Comparison of ENCODE assay signal across 15 mouse cellular contexts in genomic region chr16:43510516-43510915, GRCm38 (mm10).
DNase-seq lines count a peak whose midpoint lies in the region; ATAC-seq and TF ChIP-seq lines count a peak whose summit lies in the region.
"Had no signal": no experiment of that assay in that cellular context is flagged by ENCODE, and none has a peak within 500 bp of the region (broad histone marks: within the 10 kb centered on the region; RNA-seq: fewer than 3 reads in every experiment).

No protein-coding gene starts in this region.

- 45% methylated on average over 5 of the region's 5 CpGs for WGBS in cerebellum, adult 2 months
- WGBS in hindbrain, embryonic 14.5 days, result 69% methylated on average over 5 of the region's 5 CpGs
- WGBS in hindbrain, embryonic 12.5 days, result 63% methylated on average over 5 of the region's 5 CpGs
- WGBS in forebrain, embryonic 15.5 days, result 34% methylated on average over 5 of the region's 5 CpGs
- WGBS in neural tube, embryonic 14.5 days, result 56% methylated on average over 5 of the region's 5 CpGs

- H3K36me3 ChIP-seq in hindbrain, embryonic 14.5 days (replicated peaks; ENCODE audit: control insufficient read depth, insufficient read depth), result no peaks in the 10 kb centered on the region
- H3K36me3 ChIP-seq in hindbrain, embryonic 12.5 days, result no peaks in the 10 kb centered on the region
- H3K36me3 ChIP-seq in forebrain, embryonic 15.5 days, result no peaks in the 10 kb centered on the region
- no peaks in the 10 kb centered on the region for H3K36me3 ChIP-seq in neural tube, embryonic 14.5 days (ENCODE audit: control insufficient read depth, insufficient read depth, low read length)

- H3K4me1 ChIP-seq in cerebellum, adult 2 months (ENCODE audit: control insufficient read depth, insufficient read depth, low read length), result peaks cover 3% of the 10 kb centered on the region; the same call in 1 of the 2 replicates
- H3K4me1 ChIP-seq in hindbrain, embryonic 14.5 days (replicated peaks; ENCODE audit: control insufficient read depth, insufficient read depth, low read length), result peaks cover 41% of the 10 kb centered on the region
- peaks cover 37% of the 10 kb centered on the region for H3K4me1 ChIP-seq in hindbrain, embryonic 12.5 days
- H3K4me1 ChIP-seq in forebrain, embryonic 15.5 days, result peaks cover 66% of the 10 kb centered on the region
- H3K4me1 ChIP-seq in neural tube, embryonic 14.5 days (ENCODE audit: control insufficient read depth, insufficient read depth, low read length), result peaks cover 11% of the 10 kb centered on the region; the same call in 1 of the 2 replicates

- no peaks in the 10 kb centered on the region for H3K27me3 ChIP-seq in cerebellum, adult 2 months (ENCODE audit: control insufficient read depth, insufficient read depth, low read length)
- no peaks in the 10 kb centered on the region for H3K27me3 ChIP-seq in hindbrain, embryonic 14.5 days (ENCODE audit: control insufficient read depth, insufficient read depth, low read length)
- H3K27me3 ChIP-seq in hindbrain, embryonic 12.5 days, result no peaks in the 10 kb centered on the region
- H3K27me3 ChIP-seq in forebrain, embryonic 15.5 days, result no peaks in the 10 kb centered on the region
- no peaks in the 10 kb centered on the region for H3K27me3 ChIP-seq in neural tube, embryonic 14.5 days (ENCODE audit: control insufficient read depth, insufficient read depth, low read length)

- no peaks in the 10 kb centered on the region for H3K9me3 ChIP-seq in hindbrain, embryonic 14.5 days (ENCODE audit: control insufficient read depth, low read length)
- H3K9me3 ChIP-seq in hindbrain, embryonic 12.5 days (replicated peaks), result no peaks in the 10 kb centered on the region
- H3K9me3 ChIP-seq in forebrain, embryonic 15.5 days, result no peaks in the 10 kb centered on the region
- no peaks in the 10 kb centered on the region for H3K9me3 ChIP-seq in neural tube, embryonic 14.5 days (ENCODE audit: control insufficient read depth, low read length)

- peak overlapping the region; percentile 39 for H3K4me2 ChIP-seq in hindbrain, embryonic 14.5 days (replicated peaks)
- no peak overlapping the region; the same call in 1 of the 2 replicates for H3K4me2 ChIP-seq in hindbrain, embryonic 12.5 days (replicated peaks)
- peak overlapping the region; percentile 44 for H3K4me2 ChIP-seq in forebrain, embryonic 15.5 days (replicated peaks)
- peak overlapping the region; percentile 3; the same call in 1 of the 2 replicates for H3K4me2 ChIP-seq in neural tube, embryonic 14.5 days (ENCODE audit: low read depth, low read length)
- H3K4me2 ChIP-seq: liver, embryonic 11.5 days had no signal

- H3K9ac ChIP-seq in hindbrain, embryonic 14.5 days, result no peak overlapping the region
- no peak overlapping the region for H3K9ac ChIP-seq in hindbrain, embryonic 12.5 days
- H3K9ac ChIP-seq in forebrain, embryonic 15.5 days (replicated peaks), result peak overlapping the region; percentile 49
- no peak overlapping the region for H3K9ac ChIP-seq in neural tube, embryonic 14.5 days (replicated peaks; ENCODE audit: low read depth, low read length)

- no peak for ATAC-seq in hindbrain, embryonic 14.5 days (ENCODE audit: low FRiP score)
- no peak for ATAC-seq in hindbrain, embryonic 12.5 days (ENCODE audit: low FRiP score)
- peak; percentile 55 for ATAC-seq in forebrain, embryonic 15.5 days (replicated peaks)
- no peak for ATAC-seq in neural tube, embryonic 14.5 days (ENCODE audit: low read depth)
- no peak for ATAC-seq in granulocyte monocyte progenitor cell, adult 5-6 weeks (replicated peaks; ENCODE audit: poor library complexity, severe bottlenecking)
- ATAC-seq: intestine, postnatal 0 days had no signal

- TF ChIP-seq POLR2A in cerebellum, adult 2 months (IDR thresholded peaks at IDR 0.05; ENCODE audit: borderline replicate concordance, insufficient read depth, low read length), result no peak

- peak overlapping the region; percentile 12 for H3K4me3 ChIP-seq in cerebellum, adult 2 months (replicated peaks; ENCODE audit: insufficient read depth, low read depth, low read length)
- H3K4me3 ChIP-seq in hindbrain, embryonic 14.5 days (replicated peaks; ENCODE audit: low read length), result no peak overlapping the region
- H3K4me3 ChIP-seq in hindbrain, embryonic 12.5 days, result no peak overlapping the region
- peak overlapping the region; percentile 29 for H3K4me3 ChIP-seq in forebrain, embryonic 15.5 days
- H3K4me3 ChIP-seq in neural tube, embryonic 14.5 days (ENCODE audit: low read depth, low read length), result no peak overlapping the region

- DNase-seq in cerebellum, adult 2 months, result peak in 1 of 2 experiments; percentile 55
- no peak for DNase-seq in cerebellum, postnatal 4 days (ENCODE audit: low spot score in 2 of 2)
- DNase-seq in hindbrain, embryonic 14.5 days (ENCODE audit: low spot score), result peak; percentile 33
- DNase-seq in retina, postnatal 1 day, result no peak
- DNase-seq: adrenal gland, postnatal 14 days; gastrocnemius, postnatal 25 days; heart, postnatal 14 days; lung, postnatal 10 days; thymus, postnatal 4 days had no signal

- peak overlapping the region; percentile 61; the same call in 1 of the 2 replicates for H3K27ac ChIP-seq in cerebellum, adult 2 months (ENCODE audit: insufficient read depth, low read length)
- H3K27ac ChIP-seq in hindbrain, embryonic 14.5 days, result 0 out of 2 replicates have a peak overlapping the region, but pooled peaks have one; percentile 59
- H3K27ac ChIP-seq in hindbrain, embryonic 12.5 days, result no peak overlapping the region
- peak overlapping the region; percentile 74 for H3K27ac ChIP-seq in forebrain, embryonic 15.5 days (replicated peaks)
- H3K27ac ChIP-seq in neural tube, embryonic 14.5 days (ENCODE audit: low read depth, low read length), result no peak overlapping the region

- no peak for TF ChIP-seq CTCF in cerebellum, adult 2 months (IDR thresholded peaks at IDR 0.05; ENCODE audit: borderline replicate concordance, insufficient read depth, low read depth, low read length)

Comparison
In these comparisons a context has a peak if more than half of its experiments do, and no peak if none do; other contexts are left out.
1. H3K27ac ChIP-seq: peak in cerebellum, adult 2 months (single experiment), hindbrain, embryonic 14.5 days (single experiment) and forebrain, embryonic 15.5 days (single experiment); none in hindbrain, embryonic 12.5 days (single experiment) and neural tube, embryonic 14.5 days (single experiment).
2. H3K4me3 ChIP-seq: peak in cerebellum, adult 2 months (single experiment) and forebrain, embryonic 15.5 days (single experiment); none in hindbrain, embryonic 14.5 days (single experiment), hindbrain, embryonic 12.5 days (single experiment) and neural tube, embryonic 14.5 days (single experiment).